Mouse (Mus musculus): ENCODE measurements around the gene Polr2i. TPM values are rescaled to one million over a fixed set of nuclear protein-coding genes. Genes with fewer than 3 reads are reported as not detected.

Polr2i gene
- 28.6 and 47.9 TPM in 2 replicates for polyA plus RNA-seq (2012; ENCODE audit: low replicate concordance)

GRCm38 (mm10) chr7:30231669-30232454 lies at the start of gene Polr2i, which contains the start of gene Tbcb:
Gene Polr2i, plus strand, starts transcription at chr7:30231948.
Gene Tbcb, minus strand, starts transcription at chr7:30232272.

DNA sequence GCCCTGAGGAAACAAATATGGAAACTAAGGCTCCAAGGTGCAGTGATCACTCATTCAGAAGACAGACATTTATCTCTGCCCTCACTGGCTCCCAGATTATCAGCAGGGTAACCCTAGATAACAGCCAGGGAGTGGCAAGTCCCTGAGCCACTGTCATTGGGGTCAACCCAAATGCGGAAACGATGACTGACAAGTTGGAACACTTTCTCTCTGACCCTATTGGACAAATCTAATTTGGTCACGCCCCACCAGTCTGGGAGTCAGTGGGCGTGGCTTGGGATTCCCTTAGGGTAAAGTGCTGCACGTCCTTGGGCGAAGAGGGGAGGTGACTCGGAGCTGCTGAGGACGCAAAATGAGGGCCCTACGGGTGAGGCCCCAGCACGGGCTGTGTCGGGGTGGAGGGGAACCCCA lies 47.9 kb upstream of the Polr2i start, which contains the start of gene Cox7a1:
TSS of gene Cox7a1 (plus strand) at position 266 of the 411 bp plus-strand sequence.

DNA sequence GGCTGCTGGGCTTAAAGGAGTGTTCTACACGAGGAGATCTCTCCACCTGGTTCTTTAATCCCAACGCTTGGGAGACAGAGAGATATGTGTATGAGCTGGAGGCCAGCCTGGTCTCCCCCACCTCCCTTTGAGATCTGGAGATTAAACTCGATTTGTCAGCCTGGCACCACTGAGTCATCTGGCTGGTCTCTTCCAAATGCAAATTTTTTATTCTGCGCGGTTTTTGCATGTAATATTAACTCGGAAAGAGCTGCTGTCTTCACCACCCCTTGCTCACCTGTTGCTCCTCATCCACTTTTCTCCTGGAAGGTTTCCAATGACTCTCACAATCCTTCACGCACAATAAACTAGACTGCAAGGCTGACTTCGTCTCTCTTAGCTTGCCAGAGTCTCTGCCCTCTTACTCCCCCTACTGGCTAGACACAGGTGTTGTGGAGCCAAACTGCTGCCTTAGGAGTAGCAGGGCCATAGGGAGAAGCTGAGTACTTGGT lies 33.2 kb upstream of the Polr2i start, which contains the start of gene Capns1:
TSS of gene Capns1 (minus strand) at position 331 of the 491 bp plus-strand sequence.

DNA sequence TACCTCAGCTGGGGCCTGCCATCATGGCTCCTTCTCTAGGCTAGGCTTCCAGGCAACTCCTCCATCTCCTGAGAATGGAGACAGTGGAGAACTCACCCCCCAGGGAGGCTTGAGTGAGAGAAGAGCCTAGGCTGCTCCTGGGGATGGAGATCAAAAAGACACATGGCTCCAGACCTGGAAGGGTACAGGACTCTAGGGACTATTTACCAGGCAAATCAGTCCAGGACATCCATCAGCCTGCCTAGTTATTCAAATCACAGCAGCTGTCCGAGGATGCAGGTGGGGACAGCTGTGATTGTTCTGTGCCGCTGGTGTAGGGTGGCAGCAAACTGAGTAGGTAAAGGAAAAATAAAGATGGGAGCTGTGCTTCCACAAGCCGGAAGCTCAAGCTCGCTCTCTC lies 3.9 kb downstream of the Polr2i start, which contains the start of gene Ovol3:
TSS of gene Ovol3 (minus strand) at position 101 of the 400 bp plus-strand sequence.

GRCm38 (mm10) chr7:30279951-30280669 lies 48.4 kb downstream of the Polr2i start, which contains the start of the genes Thap8 and Wdr62:
Gene Thap8, plus strand, starts transcription at chr7:30280094.
Gene Wdr62, minus strand, starts transcription at chr7:30280419.

Other genes starting within 250 kb of the Polr2i start
- 1.4 and 3.7 TPM in 2 replicates for gene Zfp568, start 248.0 kb upstream of the Polr2i start, polyA plus RNA-seq (2012; ENCODE audit: low replicate concordance)
- gene Zfp14, start 180.6 kb upstream of the Polr2i start, polyA plus RNA-seq (2012; ENCODE audit: low replicate concordance): not detected in 2 replicates
- 0.14 and 0.46 TPM in 2 replicates for gene Zfp82, start 159.0 kb upstream of the Polr2i start, polyA plus RNA-seq (2012; ENCODE audit: low replicate concordance)
- not detected in 2 replicates for gene Gm26920, start 141.5 kb upstream of the Polr2i start, polyA plus RNA-seq (2012; ENCODE audit: low replicate concordance)
- gene Zfp566, start 141.4 kb upstream of the Polr2i start, polyA plus RNA-seq (2012; ENCODE audit: low replicate concordance): 0.27 and 0.80 TPM in 2 replicates
- gene Zfp260, start 137.2 kb upstream of the Polr2i start, polyA plus RNA-seq (2012; ENCODE audit: low replicate concordance): 0.48 and 0.87 TPM in 2 replicates
- 4.5 and 5.5 TPM in 2 replicates for gene Zfp382, start 110.0 kb upstream of the Polr2i start, polyA plus RNA-seq (2012; ENCODE audit: low replicate concordance)
- gene Zfp146, start 62.2 kb upstream of the Polr2i start, polyA plus RNA-seq (2012; ENCODE audit: low replicate concordance): 1.1 and 2.7 TPM in 2 replicates
- not detected in 2 replicates for gene Cox7a1, start 47.8 kb upstream of the Polr2i start, polyA plus RNA-seq (2012; ENCODE audit: low replicate concordance)
- 94.0 and 122 TPM in 2 replicates for gene Capns1, start 33.1 kb upstream of the Polr2i start, polyA plus RNA-seq (2012; ENCODE audit: low replicate concordance)
- 10.1 and 15.2 TPM in 2 replicates for gene Tbcb, start 324 bp downstream of the Polr2i start, polyA plus RNA-seq (2012; ENCODE audit: low replicate concordance)
- not detected in 2 replicates for gene Ovol3, start 3.8 kb downstream of the Polr2i start, polyA plus RNA-seq (2012; ENCODE audit: low replicate concordance)
- 0.24 TPM in 1 of 2 replicates, not detected in the other for gene Thap8, start 48.1 kb downstream of the Polr2i start, polyA plus RNA-seq (2012; ENCODE audit: low replicate concordance)
- gene Wdr62, start 48.5 kb downstream of the Polr2i start, polyA plus RNA-seq (2012; ENCODE audit: low replicate concordance): 22.7 and 114 TPM in 2 replicates
- 0.65 and 4.6 TPM in 2 replicates for gene Clip3, start 59.8 kb downstream of the Polr2i start, polyA plus RNA-seq (2012; ENCODE audit: low replicate concordance)
- 91.3 and 100.0 TPM in 2 replicates for gene Alkbh6, start 76.8 kb downstream of the Polr2i start, polyA plus RNA-seq (2012; ENCODE audit: low replicate concordance)
- 1.8 and 1.9 TPM in 2 replicates for gene Syne4, start 82.9 kb downstream of the Polr2i start, polyA plus RNA-seq (2012; ENCODE audit: low replicate concordance)
- 0.96 and 1.7 TPM in 2 replicates for gene E130208F15Rik, start 89.8 kb downstream of the Polr2i start, polyA plus RNA-seq (2012; ENCODE audit: low replicate concordance)
- gene Sdhaf1, start 91.9 kb downstream of the Polr2i start, polyA plus RNA-seq (2012; ENCODE audit: low replicate concordance): 4.7 and 8.8 TPM in 2 replicates
- gene Lrfn3, start 130.8 kb downstream of the Polr2i start, polyA plus RNA-seq (2012; ENCODE audit: low replicate concordance): 0.06 and 0.26 TPM in 2 replicates
- 9.6 and 46.1 TPM in 2 replicates for gene Tyrobp, start 181.8 kb downstream of the Polr2i start, polyA plus RNA-seq (2012; ENCODE audit: low replicate concordance)
- 10.4 TPM in 1 of 2 replicates, not detected in the other for gene Hcst, start 187.9 kb downstream of the Polr2i start, polyA plus RNA-seq (2012; ENCODE audit: low replicate concordance)
- 16.8 and 18.4 TPM in 2 replicates for gene Nfkbid, start 189.8 kb downstream of the Polr2i start, polyA plus RNA-seq (2012; ENCODE audit: low replicate concordance)
- 1.1 and 1.3 TPM in 2 replicates for gene Aplp1, start 213.6 kb downstream of the Polr2i start, polyA plus RNA-seq (2012; ENCODE audit: low replicate concordance)
- gene Kirrel2, start 225.7 kb downstream of the Polr2i start, polyA plus RNA-seq (2012; ENCODE audit: low replicate concordance): not detected in 2 replicates
- gene Nphs1, start 226.4 kb downstream of the Polr2i start, polyA plus RNA-seq (2012; ENCODE audit: low replicate concordance): 0.14 TPM in 1 of 2 replicates, not detected in the other

Measured in leukemia stem cell, adult 10-12 weeks (primary cell).